Mouse (Mus musculus): Measurements from ENCODE around the gene Chrna5.

DNA sequence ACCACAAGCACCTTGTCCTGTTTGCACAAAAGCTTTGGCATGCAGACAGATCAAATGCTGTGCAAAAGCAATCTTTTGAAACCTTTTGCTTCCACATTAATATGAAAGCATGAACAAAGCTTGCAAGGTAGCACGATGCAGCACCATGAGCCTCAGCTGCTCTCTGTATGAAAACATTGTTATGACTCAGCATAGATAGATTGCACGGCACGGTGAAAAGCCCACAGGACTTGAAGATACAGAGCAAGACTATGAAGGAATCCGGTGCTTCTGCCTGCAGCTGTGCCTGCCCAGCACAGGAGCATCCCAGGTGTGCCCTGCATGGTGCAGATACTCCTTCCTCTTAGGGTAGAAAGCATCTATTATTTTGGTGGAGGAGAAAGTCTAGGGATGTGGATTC is 22.9 kb downstream of the Chrna5 start:
- no peak for TF ChIP-seq GATA1 (IDR thresholded peaks at IDR 0.05; ENCODE audit: borderline replicate concordance, low read length)
- no peak for TF ChIP-seq FLI1 (IDR thresholded peaks at IDR 0.05; ENCODE audit: low read length)

All from megakaryocyte, embryonic 14.5 days (primary cell).